In the genomic region with DNA sequence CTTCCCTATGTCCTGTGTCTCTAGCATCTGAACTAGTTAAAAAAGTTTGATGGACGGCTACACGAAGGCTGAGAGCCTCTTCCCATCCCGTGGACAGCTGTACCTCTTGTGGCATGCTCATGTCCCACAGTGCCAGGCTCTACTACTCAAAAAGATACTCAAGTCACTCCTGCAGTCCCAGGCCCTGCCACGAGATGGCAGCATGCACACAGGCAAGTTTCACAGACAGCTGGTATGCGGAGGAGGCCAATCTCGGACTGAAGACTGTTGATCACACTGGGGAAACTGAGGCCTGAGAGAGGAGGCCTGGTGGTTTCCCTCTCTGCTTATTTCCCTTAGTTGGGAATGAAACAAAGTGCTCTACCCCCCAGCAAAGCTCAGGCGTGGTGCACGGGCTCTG, we compare ENCODE assay signal across 9 mouse cellular contexts. TPM values are rescaled to one million over a fixed set of nuclear protein-coding genes. Genes with fewer than 3 reads are reported as not detected.
DNase-seq lines count a peak whose midpoint lies in the region; ATAC-seq and TF ChIP-seq lines count a peak whose summit lies in the region.
"Had no signal": no experiment of that assay in that cellular context is flagged by ENCODE, and none has a peak within 500 bp of the region (broad histone marks: within the 10 kb centered on the region; RNA-seq: fewer than 3 reads in every experiment).

No protein-coding gene starts in this region.

- no peak overlapping the region for H3K4me2 ChIP-seq in lung, embryonic 14.5 days
- H3K4me2 ChIP-seq: heart, embryonic 15.5 days had no signal

- no peak overlapping the region for H3K9ac ChIP-seq in lung, embryonic 14.5 days
- H3K9ac ChIP-seq: heart, embryonic 15.5 days had no signal

- WGBS in large intestine, adult 2 months: 9% methylated on average over 8 of the region's 8 CpGs
- 3% methylated on average over 8 of the region's 8 CpGs for WGBS in lung, embryonic 14.5 days

- no peaks in the 10 kb centered on the region for H3K4me1 ChIP-seq in lung, embryonic 14.5 days (ENCODE audit: insufficient read depth)

- DNase-seq in CD4-positive, CD25-positive, alpha-beta regulatory T cell, adult 2 months (ENCODE audit: low read depth, low spot score): peak; percentile 96
- DNase-seq in adrenal gland, adult 2 months: peak; percentile 94
- peak; percentile 91 for DNase-seq in embryo, embryonic 11 days
- DNase-seq in gastrocnemius, postnatal 36 days: peak; percentile 94 to 99
- DNase-seq in large intestine, adult 2 months (ENCODE audit: low read depth, low spot score): peak; percentile 93
- peak; percentile 99 for DNase-seq in lung, embryonic 14.5 days
- DNase-seq in ovary, postnatal 36 days (ENCODE audit: low spot score): peak; percentile 93
- DNase-seq in thymus, postnatal 14 days: peak; percentile 95

- peak; percentile 100 for TF ChIP-seq CTCF in lung, embryonic 14.5 days (IDR thresholded peaks at IDR 0.05; ENCODE audit: low read depth)

- intact Hi-C loops in gastrocnemius, postnatal 36 days (cut with DNase I): loop anchor here (1.0 to 10.0 kb wide), 3 partner anchors 92 to 320 kb away; no protein-coding TSS in a partner anchor

- H3K4me3 ChIP-seq in lung, embryonic 14.5 days (ENCODE audit: low read depth, low read length): no peak overlapping the region
- H3K4me3 ChIP-seq: heart, embryonic 15.5 days had no signal

- H3K36me3 ChIP-seq in lung, embryonic 14.5 days (ENCODE audit: insufficient read depth): no peaks in the 10 kb centered on the region
- H3K36me3 ChIP-seq: heart, embryonic 15.5 days had no signal

- H3K27me3 ChIP-seq in lung, embryonic 14.5 days (ENCODE audit: insufficient read depth, low read length): no peaks in the 10 kb centered on the region; the same call in 1 of the 2 replicates

- no peak overlapping the region for H3K27ac ChIP-seq in lung, embryonic 14.5 days (ENCODE audit: low read depth)
- H3K27ac ChIP-seq: heart, embryonic 15.5 days had no signal

- no peak for ATAC-seq in lung, embryonic 14.5 days (ENCODE audit: insufficient read depth)

- no peaks in the 10 kb centered on the region for H3K9me3 ChIP-seq in lung, embryonic 14.5 days (ENCODE audit: low read depth, low read length)
- H3K9me3 ChIP-seq: heart, embryonic 15.5 days had no signal

RNA-seq across cellular contexts. Expression of a gene that starts 3.6 kb away (rescaled TPM):
- total RNA-seq in adrenal gland, adult 2 months (2021): 100 to 1,000 TPM; 366 to 466 TPM
- polyA plus RNA-seq in adrenal gland, adult 2 months (2012; rRNA removed): 3,420 and 4,353 TPM in 2 replicates
- total RNA-seq in gastrocnemius, postnatal 36 days (2021): 100 to 1,000 TPM; 115 to 129 TPM
- polyA plus RNA-seq in large intestine, adult 2 months (2012; rRNA removed): 45.2 and 73.4 TPM in 2 replicates
- 73.4 and 77.4 TPM in 2 replicates for polyA plus RNA-seq in lung, embryonic 14.5 days (2014; fragmentation: Nextera tagmentation; extraction: Ambion mirVana)

RNA-seq across cellular contexts. Expression of a gene that starts 4.5 kb away (rescaled TPM):
- 10 to 100 TPM; 29.9 to 30.1 TPM for total RNA-seq in adrenal gland, adult 2 months (2021)
- polyA plus RNA-seq in adrenal gland, adult 2 months (2012; rRNA removed): 72.0 and 77.3 TPM in 2 replicates
- total RNA-seq in gastrocnemius, postnatal 36 days (2021): 10 to 100 TPM; 14.9 to 15.6 TPM
- polyA plus RNA-seq in large intestine, adult 2 months (2012; rRNA removed): 19.3 and 20.2 TPM in 2 replicates
- 41.6 and 43.3 TPM in 2 replicates for polyA plus RNA-seq in lung, embryonic 14.5 days (2014; fragmentation: Nextera tagmentation; extraction: Ambion mirVana)

RNA-seq across cellular contexts. Expression of a gene that starts 23.8 kb away (rescaled TPM):
- 10 to 100 TPM; 20.0 to 21.0 TPM for total RNA-seq in adrenal gland, adult 2 months (2021)
- 31.2 and 38.6 TPM in 2 replicates for polyA plus RNA-seq in adrenal gland, adult 2 months (2012; rRNA removed)
- total RNA-seq in gastrocnemius, postnatal 36 days (2021): 10 to 100 TPM in 1 of 2 experiments, 1 to 10 TPM in 1; 6.3 to 11.4 TPM
- 1.2 TPM in 1 of 2 replicates, not detected in the other for polyA plus RNA-seq in large intestine, adult 2 months (2012; rRNA removed)
- polyA plus RNA-seq in lung, embryonic 14.5 days (2014; fragmentation: Nextera tagmentation; extraction: Ambion mirVana): 10.0 and 12.3 TPM in 2 replicates

RNA-seq across cellular contexts. Expression of a gene that starts 53.2 kb away (rescaled TPM):
- 100 to 1,000 TPM; 191 to 208 TPM for total RNA-seq in adrenal gland, adult 2 months (2021)
- 94.4 and 133 TPM in 2 replicates for polyA plus RNA-seq in adrenal gland, adult 2 months (2012; rRNA removed)
- 100 to 1,000 TPM; 160 to 167 TPM for total RNA-seq in gastrocnemius, postnatal 36 days (2021)
- 102 and 107 TPM in 2 replicates for polyA plus RNA-seq in large intestine, adult 2 months (2012; rRNA removed)
- 275 and 293 TPM in 2 replicates for polyA plus RNA-seq in lung, embryonic 14.5 days (2014; fragmentation: Nextera tagmentation; extraction: Ambion mirVana)

Comparison
In these comparisons a context has a peak if more than half of its experiments do, and no peak if none do; other contexts are left out.
1. RNA of a gene that starts 3.6 kb away (polyA plus RNA-seq): 3,420 to 4,353 TPM in adrenal gland, adult 2 months; 73.4 to 77.4 TPM in lung, embryonic 14.5 days and 45.2 to 73.4 TPM in large intestine, adult 2 months; every median in the first group is over 10 times any median in the second.
2. Peak in every context shown above with its lines, with median percentiles within 50 percentile points of each other: DNase-seq.